Mouse (Mus musculus): ENCODE data around the gene Ptprg.

GRCm38 (mm10) chr14:12105156-12105430 is 551.8 kb downstream of the Ptprg start:
- TF ChIP-seq POLR2A (IDR thresholded peaks at IDR 0.05; ENCODE audit: borderline replicate concordance, insufficient read depth, low read length) = no peak
- no peak for TF ChIP-seq CTCF (IDR thresholded peaks at IDR 0.05; ENCODE audit: borderline replicate concordance, insufficient read depth, low read depth, low read length)

Data from cerebellum, adult 2 months (tissue).